Mouse (Mus musculus): ENCODE measurements at regions not wholly inside any gene's neighbourhood (a gene's known extent, or its start where the extent isn't known, plus 50 kb on each side); places are given as distances from the start of the nearest gene placed in this dataset.

DNA sequence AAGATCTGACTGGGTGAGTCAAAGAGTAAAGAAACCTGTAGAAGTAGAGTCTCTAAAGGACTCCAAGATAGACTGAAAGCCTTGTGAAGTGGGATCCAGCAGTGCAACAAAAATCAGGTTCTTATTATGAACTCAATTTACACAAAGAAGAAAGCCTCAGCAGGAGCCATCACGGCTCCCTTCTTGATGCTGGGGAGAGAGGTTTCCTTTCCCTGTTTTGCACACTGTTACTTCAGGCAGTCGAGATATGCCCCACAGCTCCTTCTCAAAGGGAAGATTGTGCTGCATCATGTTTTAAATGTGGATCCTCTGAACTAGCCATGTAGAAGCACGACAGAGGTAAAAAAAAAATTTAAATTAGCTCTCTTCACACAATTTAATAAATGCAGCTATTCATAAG lies 103.3 kb upstream of the Speer4c start:
- no peak for TF ChIP-seq POLR2A (IDR thresholded peaks at IDR 0.05; ENCODE audit: extremely low read depth, insufficient read depth, low read length)
- TF ChIP-seq CTCF (IDR thresholded peaks at IDR 0.05; ENCODE audit: low read depth, low read length): no peak

Data from liver, adult 2 months (tissue).